Mouse (Mus musculus) heart, embryonic 14.5 days (tissue): Measurements from ENCODE around the gene Faap20. TPM values are rescaled to one million over a fixed set of nuclear protein-coding genes. Genes with fewer than 3 reads are reported as not detected.
"Not testable (repeated sequence)": the region's sequence is repeated elsewhere in the genome, so short reads cannot be mapped to it uniquely, and the experiment has no call there.

Source experiments
- ATAC-seq: fragments of 200-750 bp; cut with Nextera tagmentation; 2 replicates; pipeline ENCODE4 v1.8.0; 2017; ENCODE audit warnings: low read depth, moderate TSS enrichment; ENCODE audit not compliant: insufficient number of reproducible peaks, insufficient read depth, low FRiP score
- H3K27ac ChIP-seq, 2 experiments: fragments of 200-500 bp in 1 of 2; fragments of 300-500 bp in 1 of 2; sonication (generic) in 1 of 2; replicated peaks in 1 of 2; 2 replicates each; pipeline ENCODE4 v1.5.1; 2012 to 2014; ENCODE audit warnings: low read depth in 2 of 2, low read length in 2 of 2, control low read depth in 1 of 2, mild to moderate bottlenecking in 1 of 2, mixed read lengths in 1 of 2; ENCODE audit not compliant: control insufficient read depth in 1 of 2, insufficient read depth in 1 of 2
- H3K27me3 ChIP-seq: fragments of 300-500 bp; sonication (generic); 2 replicates; pipeline ENCODE4 v1.6.1; 2014; ENCODE audit warnings: mild to moderate bottlenecking, low read length, control low read depth; ENCODE audit not compliant: control insufficient read depth, insufficient read depth
- H3K36me3 ChIP-seq: fragments of 300-500 bp; sonication (generic); 2 replicates; pipeline ENCODE4 v1.6.1; 2014; ENCODE audit warnings: mild to moderate bottlenecking, control low read depth, low read length, mixed read lengths; ENCODE audit not compliant: control insufficient read depth, insufficient read depth
- H3K4me1 ChIP-seq, 2 experiments: fragments of 200-500 bp in 1 of 2; fragments of 300-500 bp in 1 of 2; sonication (generic) in 1 of 2; 2 replicates each; pipeline ENCODE4 v1.6.1; 2012 to 2014; ENCODE audit warnings: low read length in 2 of 2, control low read depth in 1 of 2, mixed read lengths in 1 of 2; ENCODE audit not compliant: control insufficient read depth in 2 of 2, insufficient read depth in 2 of 2
- H3K4me2 ChIP-seq: fragments of 300-500 bp; sonication (generic); 2 replicates; pipeline ENCODE4 v1.6.1; 2014; ENCODE audit warnings: mild to moderate bottlenecking, low read length
- H3K4me3 ChIP-seq, 2 experiments: fragments of 200-500 bp in 1 of 2; fragments of 300-500 bp in 1 of 2; sonication (generic) in 1 of 2; 2 replicates each; pipeline ENCODE4 v1.5.1; 2012 to 2014; ENCODE audit warnings: low read length in 2 of 2, mild to moderate bottlenecking in 2 of 2, control low read depth in 1 of 2, low read depth in 1 of 2, moderate library complexity in 1 of 2; ENCODE audit not compliant: control insufficient read depth in 1 of 2, insufficient read depth in 1 of 2
- H3K9ac ChIP-seq: fragments of 300-500 bp; sonication (generic); 2 replicates; pipeline ENCODE4 v1.6.1; 2014; ENCODE audit warnings: mild to moderate bottlenecking, low read length
- H3K9me3 ChIP-seq: fragments of 300-500 bp; sonication (generic); 2 replicates; pipeline ENCODE4 v1.6.1; 2016; ENCODE audit warnings: low read length, control low read depth; ENCODE audit not compliant: control insufficient read depth
- WGBS: fragments of 180-500 bp; shearing (Covaris S2); extraction: QIAGEN DNeasy Blood & Tissue Kit; methylation state at CpG from one replicate; pipeline ENCODE4 v1.1.7; 2014; 5-methylcytosine and 5-hydroxymethylcytosine counted together
- polyA plus RNA-seq: library from polyadenylated mRNA; unstranded; fragments of >200 nt; fragmentation: Nextera tagmentation; extraction: Ambion mirVana; gene quantifications from 2 replicates; pipeline ENCODE4 v1.2.1, GENCODE M21; 2014

Gene Faap20
- polyA plus RNA-seq, 1 experiment from 2014 or later: 74.8 TPM

DNA sequence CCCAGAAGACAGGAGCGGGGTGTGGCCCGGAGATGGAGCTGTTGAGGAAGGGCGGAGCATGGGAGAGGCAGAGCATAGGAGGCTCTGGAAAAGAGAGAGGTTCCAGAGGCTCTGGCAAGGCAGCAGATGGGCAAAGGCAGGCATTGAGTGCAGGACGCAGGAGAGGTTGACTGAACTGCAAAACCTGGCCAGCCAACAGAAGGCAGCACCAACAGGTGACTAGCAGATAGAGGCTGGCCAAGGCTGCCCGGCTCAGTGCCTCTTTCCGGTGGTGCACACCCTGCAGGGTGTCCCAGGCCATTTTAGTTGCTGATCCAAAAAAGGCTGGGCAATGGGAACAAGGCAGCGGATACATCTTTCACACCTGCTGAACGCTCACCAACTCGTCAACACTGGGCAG is 7.8 kb upstream of the Faap20 start:
- Histone ChIP-seq H3K36me3 (no peaks in the 10 kb centered on the region), H3K4me3 (no peak overlapping the region), H3K27me3 (no peaks in the 10 kb centered on the region), H3K9me3 (no peaks in the 10 kb centered on the region), H3K9ac (peak overlapping the region; percentile 0; the same call in 1 of the 2 replicates), H3K4me1 (peaks cover 12 to 22% of the 10 kb centered on the region in 2 experiments), H3K4me2 (no peak overlapping the region), H3K27ac (no peak overlapping the region)
- no peak for ATAC-seq
- 54% methylated on average over 9 of the region's 9 CpGs for WGBS

DNA sequence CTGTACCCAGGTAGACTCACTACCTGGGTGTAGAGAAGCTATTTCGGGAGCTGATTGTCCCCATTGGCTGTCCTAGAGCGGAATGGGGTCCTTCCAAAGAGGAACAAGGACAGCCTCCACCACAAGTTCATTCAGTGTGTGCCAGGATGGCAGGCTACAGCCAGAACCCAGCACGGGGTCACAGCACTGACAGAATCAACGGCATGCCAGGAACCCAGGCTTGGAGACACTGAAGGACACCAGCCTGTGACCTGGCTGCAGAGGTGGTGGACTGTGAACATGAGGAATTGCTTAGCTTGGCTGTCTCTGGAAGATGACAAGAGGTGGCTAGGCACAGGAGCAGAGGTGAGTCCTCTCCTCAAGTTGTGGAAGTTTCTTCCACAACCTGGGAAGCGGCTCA is 7.3 kb upstream of the Faap20 start:
- no peak overlapping the region for H3K9ac ChIP-seq
- no peak overlapping the region for H3K4me3 ChIP-seq
- 89% methylated on average over 5 of the region's 5 CpGs for WGBS
- H3K36me3 ChIP-seq: no peaks in the 10 kb centered on the region
- no peaks in the 10 kb centered on the region for H3K27me3 ChIP-seq
- H3K9me3 ChIP-seq: no peaks in the 10 kb centered on the region
- H3K4me2 ChIP-seq: no peak overlapping the region
- ATAC-seq: no peak
- no peak overlapping the region for H3K27ac ChIP-seq
- peaks cover 7 to 17% of the 10 kb centered on the region in 2 experiments for H3K4me1 ChIP-seq

DNA sequence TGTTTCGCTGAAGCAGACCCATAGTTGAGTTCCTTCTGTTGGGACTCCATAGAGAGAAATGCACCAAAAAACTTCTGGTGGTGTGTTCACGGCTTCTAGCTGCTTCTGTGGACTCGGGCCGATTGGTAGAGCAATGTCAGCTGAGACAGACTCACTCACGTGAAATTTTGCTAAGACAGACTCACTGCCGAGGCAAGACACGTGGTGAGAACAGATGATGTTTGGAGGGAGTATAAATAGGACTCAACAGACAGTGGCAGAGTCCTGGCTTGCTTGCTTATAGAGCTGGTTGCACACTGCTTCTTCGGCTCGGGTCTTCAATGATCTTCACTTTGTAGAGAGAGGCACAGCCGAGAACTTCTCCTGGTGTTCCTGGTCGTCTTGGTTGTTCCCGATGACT is 6.4 kb upstream of the Faap20 start:
- Histone ChIP-seq H3K27me3 (no peaks in the 10 kb centered on the region), H3K4me3 (no peak overlapping the region), H3K27ac (no peak overlapping the region), H3K36me3 (no peaks in the 10 kb centered on the region), H3K4me2 (no peak overlapping the region), H3K9ac (no peak overlapping the region), H3K9me3 (no peaks in the 10 kb centered on the region), H3K4me1 (peaks cover 4 to 12% of the 10 kb centered on the region in 2 experiments; a peak in 3 of 4 replicates)
- no peak for ATAC-seq
- 80% methylated on average over 12 of the region's 12 CpGs for WGBS

DNA sequence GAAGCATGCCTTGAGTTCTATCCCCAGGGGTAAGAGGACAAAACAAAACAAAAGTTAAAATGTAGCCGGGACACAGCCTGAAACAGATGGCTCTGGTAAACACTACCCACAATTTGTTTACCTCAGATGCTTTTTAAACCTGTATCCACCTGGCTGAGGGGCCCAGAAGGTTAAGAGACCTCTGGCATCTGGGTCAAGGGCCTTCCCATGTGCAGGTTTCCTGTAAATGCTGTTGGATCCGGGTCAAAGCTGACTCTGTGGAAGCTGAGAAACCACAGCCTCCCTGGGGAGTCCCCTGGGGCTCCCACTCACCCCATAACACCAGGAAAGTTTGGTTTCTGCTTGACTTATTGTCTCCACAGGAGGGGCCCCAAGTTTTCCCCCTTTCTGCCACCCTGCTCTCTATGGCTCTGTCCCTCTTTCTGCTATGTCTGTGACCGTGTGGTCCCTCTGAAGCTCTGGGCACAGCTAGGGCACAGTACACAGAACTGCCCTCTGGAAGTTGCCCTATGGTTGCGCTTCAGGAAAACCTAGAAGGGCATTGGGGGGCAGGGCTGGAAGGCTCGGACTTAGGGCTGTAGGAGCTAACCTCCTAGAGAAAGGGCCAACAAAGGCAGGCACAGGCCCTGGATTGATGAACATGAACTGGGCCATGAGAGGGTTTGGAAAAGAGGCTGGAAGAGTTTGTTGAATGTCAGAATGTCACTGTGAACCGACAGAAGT is 3.7 kb upstream of the Faap20 start:
- H3K9ac ChIP-seq: no peak overlapping the region
- no peak for ATAC-seq
- H3K4me2 ChIP-seq: no peak overlapping the region
- 62% methylated on average over 6 of the region's 6 CpGs for WGBS
- no peak overlapping the region for H3K27ac ChIP-seq
- no peak overlapping the region for H3K4me3 ChIP-seq
- no peaks in the 10 kb centered on the region for H3K9me3 ChIP-seq
- H3K36me3 ChIP-seq: no peaks in the 10 kb centered on the region
- peaks cover 13% of the 10 kb centered on the region in 2 experiments for H3K4me1 ChIP-seq
- no peaks in the 10 kb centered on the region for H3K27me3 ChIP-seq

DNA sequence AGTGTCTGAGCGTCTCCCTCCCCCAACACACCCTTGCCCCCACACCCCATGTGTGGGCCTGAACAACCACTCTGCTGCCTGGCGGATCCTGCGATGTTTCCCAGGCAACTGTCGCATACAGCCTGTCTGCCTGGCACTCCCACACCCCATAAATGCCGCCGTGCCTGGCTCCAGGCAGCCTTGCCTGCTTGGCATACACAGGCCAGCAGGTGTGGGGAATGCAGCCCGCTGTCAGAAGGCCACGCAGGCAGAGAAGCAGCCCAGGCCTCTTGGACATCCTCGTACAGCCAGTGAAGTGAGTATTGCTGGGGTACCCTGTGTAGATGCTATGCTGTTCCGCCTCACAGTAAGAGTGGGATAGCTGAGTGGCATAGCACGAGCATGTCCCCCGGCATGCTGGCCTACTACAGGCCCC is 2.9 kb upstream of the Faap20 start:
- no peaks in the 10 kb centered on the region for H3K27me3 ChIP-seq
- 70% methylated on average over 12 of the region's 12 CpGs for WGBS
- H3K4me2 ChIP-seq: no peak overlapping the region
- H3K9ac ChIP-seq: peak overlapping the region; percentile 8; the same call in 1 of the 2 replicates
- no peaks in the 10 kb centered on the region for H3K36me3 ChIP-seq
- no peak for ATAC-seq
- H3K4me3 ChIP-seq: no peak overlapping the region
- peaks cover 11 to 13% of the 10 kb centered on the region in 2 experiments for H3K4me1 ChIP-seq
- H3K9me3 ChIP-seq: no peaks in the 10 kb centered on the region
- H3K27ac ChIP-seq: no peak overlapping the region

DNA sequence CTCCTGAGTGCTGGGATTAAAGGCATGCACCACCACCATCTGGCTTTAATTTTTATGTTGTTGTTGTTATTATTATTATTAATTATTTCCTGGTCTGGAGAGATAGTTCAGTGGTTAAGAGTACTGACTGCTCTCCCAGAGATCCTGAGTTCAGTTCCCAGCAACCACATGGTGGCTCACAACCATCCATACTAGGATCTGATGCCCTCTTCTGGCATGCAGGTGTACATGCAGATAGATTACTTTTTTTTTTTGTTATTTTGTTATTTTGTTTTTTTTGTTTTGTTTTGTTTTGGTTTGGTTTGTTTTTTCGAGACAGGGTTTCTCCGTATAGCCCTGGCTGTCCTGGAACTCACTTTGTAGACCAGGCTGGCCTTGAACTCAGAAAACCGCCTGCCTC is 1.5 kb upstream of the Faap20 start:
- H3K9me3 ChIP-seq, ATAC-seq, H3K4me2 ChIP-seq, H3K9ac ChIP-seq, H3K27ac ChIP-seq, H3K27me3 ChIP-seq, H3K36me3 ChIP-seq, H3K4me3 ChIP-seq: not testable (repeated sequence)
- peaks cover 3 to 13% of the 10 kb centered on the region in 2 experiments for H3K4me1 ChIP-seq
- 88% methylated on average over 3 of the region's 3 CpGs for WGBS

DNA sequence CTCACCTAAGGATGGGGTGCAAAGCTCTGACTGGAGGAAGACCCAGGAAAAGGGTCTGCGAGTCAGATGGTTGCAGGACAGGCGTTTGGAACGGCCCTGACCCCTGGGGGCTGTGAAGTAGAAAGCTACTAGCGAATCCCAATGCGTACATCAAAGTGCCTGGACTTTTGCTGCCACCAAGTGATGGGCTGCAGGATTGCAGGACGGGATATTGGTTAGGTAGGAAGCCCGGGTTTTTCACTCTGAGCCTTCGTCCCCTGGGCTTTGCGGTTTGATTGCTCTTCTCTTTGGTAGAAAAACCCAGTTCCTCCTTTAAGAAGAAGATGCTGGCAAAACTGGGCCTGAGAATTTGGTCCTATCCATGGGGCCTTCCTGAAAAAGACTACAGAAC is 350 bp upstream of the Faap20 start:
- H3K9me3 ChIP-seq: no peaks in the 10 kb centered on the region
- peak overlapping the region; percentile 84 for H3K4me2 ChIP-seq
- H3K27ac ChIP-seq: peak overlapping the region; percentile 94 to 97
- no peaks in the 10 kb centered on the region for H3K27me3 ChIP-seq
- peaks cover 3 to 13% of the 10 kb centered on the region in 2 experiments for H3K4me1 ChIP-seq
- ATAC-seq: peak; percentile 67
- peak overlapping the region; percentile 68 to 74 for H3K4me3 ChIP-seq
- peak overlapping the region; percentile 89 for H3K9ac ChIP-seq
- 0% methylated on average over 9 of the region's 9 CpGs for WGBS
- no peaks in the 10 kb centered on the region; the same call in 1 of the 2 replicates for H3K36me3 ChIP-seq
